Mouse (Mus musculus) adrenal gland, adult 18-20 months (tissue): ENCODE results near the gene Mical3. TPM values are rescaled to one million over a fixed set of nuclear protein-coding genes. Genes with fewer than 3 reads are reported as not detected.

Experiments
- DNase-seq, 2 experiments: peaks; one replicate each; pipeline ENCODE4 v3.0.0; 2021 to 2022; ENCODE audit warnings: low spot score in 2 of 2
- total RNA-seq, 2 experiments: library from RNA; stranded (reverse); gene quantifications; 1 replicate in 1 of 2; 2 replicates in 1 of 2; pipeline ENCODE4 v1.2.3; 2021

Gene Mical3
- total RNA-seq, 2 experiments from 2014 or later, result 35.7 to 46.0 TPM

DNA sequence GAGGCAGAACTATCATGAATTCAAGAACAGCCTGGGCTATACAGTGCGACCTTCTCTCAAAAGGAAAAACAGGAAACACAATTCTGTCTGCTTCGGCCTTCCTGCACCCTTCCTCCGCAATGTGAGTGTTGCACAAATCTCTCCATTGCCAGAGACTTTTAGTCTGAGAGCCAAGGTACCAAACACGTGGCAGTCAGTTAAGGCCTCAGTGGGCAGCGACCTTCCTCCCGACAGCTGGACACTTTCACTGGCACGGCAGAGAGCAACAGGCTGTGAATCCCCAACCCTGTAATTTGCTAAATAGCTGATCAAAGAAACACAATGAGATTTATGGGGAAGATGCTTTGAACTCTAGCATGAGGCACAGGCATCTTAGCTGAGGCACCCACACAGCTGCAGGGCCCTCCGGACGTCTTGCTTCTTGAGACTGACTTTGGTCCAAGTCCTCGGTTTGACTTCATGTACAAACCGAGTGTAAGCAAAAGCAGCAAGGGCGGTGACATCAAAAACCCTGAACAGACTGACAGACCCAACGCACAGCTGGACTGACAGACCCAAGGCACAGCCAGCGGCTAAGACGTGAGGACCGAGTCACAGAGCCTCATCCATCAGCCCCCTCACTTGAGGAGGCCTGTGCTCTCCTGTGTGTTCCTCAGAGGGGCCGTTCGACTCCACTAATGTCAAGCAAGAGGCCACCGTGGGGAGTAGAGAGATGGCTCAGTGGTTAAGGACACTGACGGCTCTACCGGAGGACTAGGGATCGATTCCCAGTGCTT, 73.4 kb downstream of the Mical3 start:
- no peak for DNase-seq

DNA sequence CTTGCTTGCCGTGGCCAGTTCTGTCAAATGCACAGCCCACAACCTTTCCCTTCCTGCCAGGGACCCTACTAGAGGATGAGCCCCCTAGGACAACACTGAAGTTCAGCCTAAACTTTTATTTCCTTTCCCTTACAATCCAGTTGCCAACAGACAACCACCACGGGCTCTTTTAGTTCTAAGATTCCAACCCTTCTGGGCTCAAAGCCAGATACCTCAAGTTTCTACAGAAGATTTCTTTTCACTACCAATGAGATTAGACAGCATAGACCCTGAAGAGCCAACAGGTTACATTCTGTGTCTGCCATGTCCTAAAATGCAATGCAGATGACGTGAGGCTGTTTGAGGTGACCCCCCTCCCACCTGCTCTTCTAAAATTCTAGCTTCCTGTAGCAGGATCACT, 75.3 kb downstream of the Mical3 start:
- DNase-seq, result no peak

DNA sequence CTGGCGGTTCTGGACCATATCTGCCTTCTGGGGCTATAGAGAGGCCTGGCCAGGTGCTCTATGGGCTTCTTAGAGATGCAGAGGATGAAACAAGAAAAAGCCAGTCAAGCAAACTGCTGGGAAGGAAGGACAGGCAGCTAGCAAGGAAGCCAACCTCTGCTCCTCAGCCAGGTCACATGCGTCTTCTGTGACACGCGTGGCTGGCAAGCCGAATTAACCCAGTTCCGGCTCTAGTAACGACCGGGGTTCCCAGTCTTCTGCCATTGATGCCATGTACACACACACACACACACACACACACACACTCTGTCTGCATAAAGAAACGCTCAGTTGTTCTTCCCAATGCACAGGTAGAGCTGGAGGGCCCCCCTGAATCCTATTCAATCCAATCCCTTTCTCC, 75.9 kb downstream of the Mical3 start:
- DNase-seq, result no peak

DNA sequence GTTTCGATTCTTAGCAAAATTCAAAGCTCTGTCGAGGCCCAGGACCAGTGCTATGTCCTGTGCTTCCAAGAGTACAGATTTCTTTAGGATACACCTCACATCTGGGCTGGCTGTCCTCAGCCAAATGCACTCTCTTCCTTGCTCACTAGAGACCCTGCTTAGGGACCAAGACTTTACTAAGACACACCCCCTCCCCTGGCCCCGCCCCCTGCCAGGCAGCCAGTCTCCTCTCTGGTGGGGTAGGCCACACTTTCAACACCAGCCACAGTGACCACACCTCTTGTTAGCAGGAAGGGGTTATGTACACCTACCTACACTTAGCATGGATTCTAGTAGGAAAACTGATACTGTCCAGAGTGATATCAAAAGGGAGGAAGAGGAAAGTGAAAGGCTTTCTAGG, 76.5 kb downstream of the Mical3 start:
- DNase-seq, result no peak

DNA sequence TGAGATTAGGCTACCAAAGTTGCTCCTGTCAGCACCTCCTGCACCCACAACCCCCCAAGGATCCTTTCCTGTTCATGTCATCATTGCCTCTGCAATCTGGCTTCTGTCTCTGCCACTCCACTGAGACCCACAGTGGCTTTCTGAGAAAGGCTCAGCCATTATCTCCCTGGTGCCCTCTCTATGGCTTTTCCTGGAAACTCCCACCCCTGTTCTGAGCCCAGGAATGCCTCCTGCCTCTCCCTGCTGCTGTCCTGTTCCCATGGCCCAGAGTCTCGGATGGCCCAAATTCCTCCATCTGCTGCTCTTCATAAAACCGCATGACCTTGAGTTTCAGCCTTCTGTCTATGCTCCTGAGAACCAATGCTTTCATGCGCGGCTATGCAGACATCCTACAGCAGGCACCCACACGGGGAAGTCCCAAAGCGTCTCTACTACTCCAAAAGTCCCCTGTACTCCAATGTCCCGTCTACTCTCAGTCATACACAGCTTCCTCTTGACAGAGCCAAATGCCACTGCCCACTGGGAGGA, 77.2 kb downstream of the Mical3 start:
- no peak for DNase-seq

DNA sequence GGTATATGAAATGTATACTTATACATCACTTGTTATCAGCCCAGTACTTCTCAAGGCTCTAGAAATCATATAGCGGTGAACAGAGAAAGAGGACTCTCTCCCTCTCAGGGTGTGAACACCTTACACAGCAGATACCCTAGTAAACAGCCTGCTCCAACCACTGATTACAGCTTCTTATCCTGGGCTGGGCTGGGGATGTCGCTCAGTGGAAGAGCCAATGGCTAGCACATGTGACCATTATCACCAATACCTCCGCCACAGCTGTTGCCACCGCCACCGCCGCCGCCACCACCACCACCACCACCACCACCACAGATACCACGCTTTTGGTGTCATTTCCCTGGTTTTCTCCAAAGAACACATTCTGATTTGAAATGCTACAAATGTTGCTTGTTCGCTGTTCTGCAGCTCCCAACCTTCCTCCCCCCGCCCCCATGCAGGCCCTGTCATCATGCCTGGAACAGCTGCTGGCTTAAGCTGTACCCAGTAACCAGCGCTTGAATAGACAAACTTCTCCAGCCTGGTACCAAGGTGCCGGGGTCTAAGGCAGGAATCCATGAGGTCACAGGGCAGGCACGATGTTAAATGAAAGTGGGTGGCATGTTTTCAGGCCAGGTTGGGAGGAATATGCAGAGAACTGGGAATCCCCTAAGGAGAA, 78.7 kb downstream of the Mical3 start:
- no peak for DNase-seq

DNA sequence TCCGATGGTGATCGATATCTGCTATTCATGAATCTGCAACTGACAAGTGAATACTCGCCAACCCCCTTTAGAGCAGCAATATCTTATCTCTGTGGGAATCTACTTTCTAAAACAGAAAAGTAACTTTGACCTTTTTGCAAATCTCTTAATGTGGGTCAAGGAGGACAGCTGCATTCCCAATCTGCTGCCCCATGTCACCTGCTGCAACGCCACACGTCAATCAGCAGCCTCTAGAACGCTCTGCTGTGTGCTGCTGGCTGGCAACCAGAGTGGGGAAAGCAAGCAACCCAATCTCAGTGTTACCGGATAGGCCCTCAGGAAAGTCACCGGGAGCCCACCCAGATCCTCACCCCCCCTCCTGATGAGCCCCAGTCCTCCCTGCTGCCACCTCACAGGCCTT, 79.4 kb downstream of the Mical3 start:
- DNase-seq, result no peak

DNA sequence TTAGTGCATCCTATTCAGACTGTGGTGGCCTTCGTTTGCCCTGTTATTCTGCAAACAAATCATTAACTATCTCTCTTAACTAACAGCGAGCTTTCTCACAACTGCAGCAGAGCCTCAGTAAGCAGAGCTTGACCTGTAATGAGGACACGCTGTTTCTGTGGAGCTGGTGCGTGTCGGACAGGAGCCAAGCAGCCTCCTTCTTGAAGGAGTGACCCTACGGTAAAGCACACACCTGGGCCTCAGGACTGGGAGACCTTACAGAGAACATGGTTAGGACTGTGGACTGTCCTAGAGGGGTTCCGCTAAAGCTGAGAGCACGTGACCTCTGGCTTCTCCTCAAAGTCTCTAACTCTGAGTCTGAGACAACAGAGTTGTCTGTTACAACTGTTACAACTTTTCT, 82.1 kb downstream of the Mical3 start:
- no peak for DNase-seq

DNA sequence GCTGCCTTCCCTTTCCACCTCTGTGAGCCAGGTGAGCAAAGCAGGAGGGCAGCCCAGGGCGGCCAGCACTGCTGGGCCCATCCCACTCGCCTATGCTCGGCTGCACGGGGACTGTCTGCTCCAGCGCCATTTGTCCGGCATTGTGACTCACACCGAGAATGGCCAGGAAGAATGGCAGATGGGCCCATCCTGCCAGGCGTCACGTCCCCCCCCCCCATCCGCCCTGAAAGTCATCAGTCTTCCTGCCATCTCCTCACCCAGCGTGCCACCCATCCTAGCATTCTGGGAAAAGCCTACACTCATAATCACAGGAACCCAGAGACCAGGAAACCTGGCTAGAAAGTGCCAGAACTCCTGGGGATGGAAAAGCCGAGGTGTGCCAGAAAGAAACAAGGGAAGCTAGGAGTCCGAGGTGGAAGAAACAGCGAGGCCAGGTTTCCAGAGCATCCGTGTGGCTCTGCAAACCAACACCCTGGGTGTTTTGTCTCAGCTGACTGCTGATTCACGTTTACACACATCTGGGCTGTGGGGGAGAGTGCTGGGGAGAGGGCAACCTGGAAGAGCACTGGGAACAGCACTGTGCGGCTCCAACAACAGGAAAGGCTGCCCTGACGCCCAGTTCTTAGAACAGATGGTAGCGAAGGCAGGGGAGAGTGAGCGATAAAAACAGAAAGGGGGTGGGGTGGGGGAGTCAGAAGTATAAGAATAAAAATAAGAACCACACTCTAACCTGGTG, 85.3 kb downstream of the Mical3 start:
- no peak for DNase-seq

DNA sequence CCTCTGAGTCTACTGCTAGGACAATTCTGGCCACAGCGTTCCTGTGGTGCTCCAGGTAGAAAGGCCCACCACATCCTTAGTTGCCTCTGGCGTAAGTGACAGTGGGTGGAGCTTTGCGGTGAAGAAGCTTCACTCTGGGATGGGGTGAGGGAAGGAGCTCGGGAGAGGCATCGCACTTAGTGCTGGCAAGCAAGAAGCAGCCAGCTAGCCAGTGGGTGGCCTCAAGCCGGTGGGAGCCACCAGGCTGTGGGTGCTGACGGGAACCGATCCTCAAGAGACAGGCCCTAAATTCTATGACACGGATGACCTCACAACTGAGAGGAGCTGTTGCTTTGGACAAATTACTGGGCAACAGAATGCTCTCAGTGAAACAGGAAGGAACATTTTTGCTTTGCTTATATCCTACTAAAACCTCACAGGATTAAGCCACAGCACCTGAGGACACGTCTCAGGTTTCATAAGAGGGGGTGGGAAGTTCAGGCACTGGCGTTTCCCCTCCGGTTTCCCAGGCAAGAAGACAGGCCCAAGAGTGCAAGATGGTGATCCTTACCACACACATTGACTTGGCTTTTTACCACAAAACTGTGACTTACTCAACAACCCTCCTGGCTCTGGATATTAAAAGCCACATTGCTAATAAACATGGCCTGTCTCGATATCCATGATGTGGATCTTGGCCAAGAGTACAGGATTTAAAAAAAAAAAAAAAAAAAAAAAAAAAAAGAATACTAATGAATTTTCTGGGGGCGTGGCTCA, 87.2 kb downstream of the Mical3 start:
- DNase-seq, result no peak

DNA sequence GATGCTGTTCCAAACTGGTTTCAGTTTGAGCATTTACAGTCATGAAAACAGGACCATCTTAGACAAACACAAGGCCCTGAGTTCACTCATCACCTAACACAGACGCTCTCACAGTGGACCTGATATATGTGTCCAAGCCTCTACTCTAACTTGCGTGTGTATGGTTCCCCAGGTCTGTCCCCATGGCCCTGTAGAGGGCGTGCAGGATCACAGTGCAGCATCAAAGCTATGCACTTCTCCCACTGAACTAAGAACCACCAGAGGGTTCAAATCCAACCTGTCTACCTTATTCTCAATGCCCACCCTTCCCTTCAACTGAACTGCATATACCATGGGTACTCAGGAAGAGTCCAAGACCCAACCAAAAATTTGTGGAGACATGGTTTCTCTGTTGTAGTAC, 91.1 kb downstream of the Mical3 start:
- DNase-seq, result no peak

DNA sequence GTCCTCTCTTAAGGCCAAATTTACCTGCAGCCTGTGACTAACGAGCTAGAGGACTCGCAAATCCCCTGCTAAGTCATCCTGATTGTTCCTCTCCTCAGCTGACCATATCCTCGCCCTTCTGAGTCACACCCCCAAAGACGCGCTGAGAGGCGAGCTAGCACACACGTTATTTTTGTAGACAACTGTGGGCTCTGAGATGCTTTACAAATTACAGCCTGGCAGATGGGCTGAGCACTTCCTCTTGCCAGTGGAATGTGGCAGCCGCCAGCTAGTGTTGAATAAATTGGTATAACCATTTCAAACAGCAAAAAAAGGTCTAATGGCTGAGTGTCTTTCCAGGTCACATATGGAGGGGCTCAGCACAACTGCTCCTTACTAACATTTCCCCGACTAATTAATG, 91.5 kb downstream of the Mical3 start:
- no peak for DNase-seq

DNA sequence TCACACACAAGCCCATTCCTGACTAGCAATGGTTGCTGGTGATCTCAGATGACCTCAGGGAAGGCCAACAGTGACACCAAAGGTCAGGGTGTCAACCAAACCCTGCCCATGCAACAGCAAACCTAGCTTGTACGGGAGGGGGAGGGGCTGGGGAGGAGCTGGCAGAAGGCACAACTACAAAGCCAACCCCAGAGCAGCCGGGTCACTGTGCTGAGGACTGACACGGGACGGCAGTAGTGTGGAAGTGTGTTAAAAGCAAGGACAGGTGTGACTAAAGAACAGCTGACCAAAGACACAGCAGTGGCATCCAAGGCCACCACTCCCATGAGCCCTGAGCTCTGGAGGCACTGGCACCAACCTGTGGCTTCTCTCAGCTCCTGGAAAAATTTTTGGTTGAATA, 93.7 kb downstream of the Mical3 start:
- DNase-seq, result no peak

DNA sequence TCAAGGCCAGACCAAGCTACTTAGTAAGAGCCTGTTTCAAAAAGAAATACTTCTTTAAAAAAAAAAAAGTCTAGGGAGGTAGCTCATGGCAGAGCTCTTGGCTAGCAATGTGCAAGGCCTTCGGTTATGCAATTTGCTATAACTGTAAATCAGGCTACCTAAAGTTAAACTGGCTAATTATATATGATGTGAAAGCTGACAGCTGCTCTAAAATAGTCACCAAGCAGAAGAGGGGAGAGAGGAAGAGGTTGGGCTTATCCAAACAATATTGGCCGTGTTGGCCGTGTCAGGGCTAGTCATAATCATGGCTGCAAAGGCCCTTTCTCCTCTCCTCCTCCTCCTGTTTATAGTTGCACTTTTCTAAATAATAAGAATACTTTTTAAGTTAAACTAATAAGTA, 94.9 kb downstream of the Mical3 start:
- DNase-seq, result no peak

DNA sequence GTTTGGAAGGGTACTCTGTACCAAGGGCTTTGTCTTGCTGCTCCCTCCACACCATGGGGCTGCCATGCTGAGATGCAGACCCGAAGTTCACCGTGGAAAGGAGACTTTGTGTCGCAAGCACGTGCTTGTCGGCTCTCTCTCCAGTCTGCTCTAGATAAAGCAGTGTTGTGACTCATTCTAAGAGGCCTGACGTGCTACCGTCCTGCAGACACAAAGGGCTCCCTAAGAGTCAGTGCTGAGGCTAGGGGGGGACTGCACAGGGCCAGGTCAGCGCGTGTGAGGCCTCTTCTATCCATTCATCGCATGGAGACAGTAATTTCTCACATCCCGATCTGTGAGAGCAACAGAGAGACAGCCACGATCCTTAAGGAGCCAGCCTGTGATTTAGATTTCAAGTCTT, 95.5 kb downstream of the Mical3 start:
- peak in 1 of 2 experiments; percentile 26 for DNase-seq

DNA sequence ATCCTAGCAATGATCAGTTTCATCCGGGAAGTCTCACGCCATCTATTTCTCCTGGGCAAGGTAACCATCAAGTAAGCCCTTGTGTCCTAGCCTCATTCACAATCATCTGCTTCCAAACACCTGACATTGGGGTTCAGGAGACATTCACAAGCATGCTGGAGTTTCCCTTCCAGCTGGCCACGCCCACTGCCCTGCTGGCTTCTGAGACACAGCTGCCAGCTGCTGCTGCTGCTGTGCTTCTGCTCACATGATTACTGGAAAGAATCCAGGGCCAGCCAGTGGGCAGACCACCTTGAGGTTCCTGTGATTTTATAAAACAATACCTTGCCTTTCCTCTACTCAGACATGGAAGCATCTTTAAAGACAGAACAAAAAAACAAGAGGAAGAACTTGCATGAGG, 97.5 kb downstream of the Mical3 start:
- no peak for DNase-seq

DNA sequence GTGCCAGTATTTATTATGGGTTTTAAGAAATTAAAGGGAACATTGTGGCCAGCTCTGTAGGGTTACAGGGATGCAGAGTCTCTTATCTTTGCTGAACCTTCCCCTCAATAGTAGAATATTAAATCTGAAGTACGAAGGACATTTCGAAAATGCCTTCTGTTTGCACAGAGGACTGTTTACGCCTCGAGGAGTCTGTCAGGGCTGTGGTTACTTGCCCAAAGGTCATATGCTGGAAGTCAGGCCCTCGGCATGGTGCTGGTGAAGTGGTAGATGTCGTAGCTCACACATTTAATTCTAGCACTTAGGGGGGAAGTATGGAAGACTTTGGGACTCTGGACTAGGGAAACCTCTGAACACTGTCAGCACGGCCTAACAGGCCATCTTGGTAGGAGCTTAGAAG, 99.4 kb downstream of the Mical3 start:
- DNase-seq, result no peak

DNA sequence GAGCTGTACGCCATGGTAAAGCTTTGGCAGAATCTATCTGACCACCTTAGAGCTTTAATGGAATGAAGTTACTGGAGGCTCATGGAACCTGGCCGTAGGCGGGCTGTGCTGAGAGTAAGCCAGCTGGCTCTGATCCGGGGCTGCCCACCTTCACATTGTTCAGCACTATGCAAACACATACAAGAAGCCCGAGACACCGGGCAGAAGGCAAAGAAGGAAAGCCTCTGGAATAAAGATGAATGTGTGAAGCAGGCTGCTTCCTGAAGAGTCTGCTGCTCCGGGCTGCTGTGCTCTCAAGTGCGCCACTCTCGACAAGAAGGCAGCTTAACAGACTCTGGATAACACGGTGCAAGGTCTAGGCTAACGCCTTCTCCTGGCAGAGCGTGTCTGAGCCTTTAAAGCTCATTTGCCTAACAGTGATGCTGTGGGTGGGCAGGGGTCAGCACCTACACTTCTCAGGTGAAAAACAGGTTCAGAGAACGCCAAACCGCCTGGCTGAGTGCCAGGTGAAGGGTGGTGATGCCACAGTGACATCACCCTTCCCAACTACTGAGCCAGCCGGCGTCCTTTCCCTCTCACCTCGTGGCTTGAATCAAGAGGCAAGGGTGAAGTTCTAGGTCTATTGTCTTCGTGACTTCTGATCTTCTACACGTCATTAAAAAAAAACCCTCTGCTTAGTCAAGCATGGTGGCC, 100.8 kb downstream of the Mical3 start:
- no peak for DNase-seq

DNA sequence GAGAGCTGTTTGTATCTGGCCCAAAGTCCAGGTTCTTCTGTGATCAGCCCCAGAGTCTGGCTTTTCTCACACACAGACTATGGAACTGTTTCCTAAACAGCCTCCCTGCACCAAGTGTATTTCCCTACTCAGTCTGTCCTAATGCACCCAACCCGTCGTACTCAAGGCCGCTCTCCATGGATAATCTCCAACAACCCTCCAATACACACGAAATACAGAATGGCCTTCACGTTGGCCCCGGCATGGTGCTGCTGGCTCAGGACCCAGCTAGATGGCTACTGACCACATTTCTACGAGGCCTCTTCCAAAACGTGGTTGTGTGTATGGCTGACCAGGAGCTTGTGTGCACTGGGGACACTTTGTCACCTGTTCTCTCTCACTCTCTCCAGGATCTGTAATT, 102.3 kb downstream of the Mical3 start:
- no peak for DNase-seq

DNA sequence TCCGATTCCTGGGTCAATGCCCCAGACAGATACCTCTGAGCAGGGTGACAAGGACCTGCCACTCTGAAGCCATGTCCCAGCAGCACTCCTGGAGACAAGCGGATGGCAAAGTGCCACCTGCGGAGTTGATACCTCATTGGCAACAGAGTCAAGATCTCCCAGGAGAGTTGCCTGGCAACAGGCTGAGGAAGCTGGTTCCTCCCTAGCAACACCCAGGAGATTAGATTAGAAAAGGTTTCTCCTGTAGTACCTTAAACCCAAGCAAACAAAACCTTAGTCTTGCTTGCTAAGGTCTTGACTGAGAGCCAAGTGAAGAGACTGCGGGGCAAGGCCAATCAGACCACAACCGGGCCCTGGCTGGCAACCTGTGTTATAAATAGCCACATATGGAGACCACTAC, 103.5 kb downstream of the Mical3 start:
- no peak for DNase-seq

DNA sequence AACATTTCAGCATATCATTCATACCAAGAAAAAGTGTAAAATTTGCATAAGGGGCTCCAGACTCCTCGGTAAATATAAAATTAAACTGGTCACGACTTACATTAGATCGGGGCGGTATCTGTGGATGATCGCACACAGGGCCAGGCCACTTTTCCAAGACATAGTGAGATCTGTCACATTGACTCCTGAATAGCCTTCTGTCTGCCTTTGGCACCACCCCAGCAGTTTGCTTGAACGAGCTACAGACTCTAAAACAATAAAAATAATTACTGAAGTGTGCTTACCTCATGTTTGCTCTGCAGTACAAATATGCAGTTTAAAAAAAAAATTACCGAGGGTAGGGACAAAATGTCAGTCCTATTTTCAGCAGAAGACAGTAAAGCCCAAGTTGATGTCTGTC, 103.9 kb downstream of the Mical3 start:
- no peak for DNase-seq
